Mouse (Mus musculus) forebrain, embryonic 15.5 days (tissue): ENCODE measurements around the gene Top3a. TPM values are rescaled to one million over a fixed set of nuclear protein-coding genes. Genes with fewer than 3 reads are reported as not detected.
"Not testable (repeated sequence)": the region's sequence is repeated elsewhere in the genome, so short reads cannot be mapped to it uniquely, and the experiment has no call there.

Source experiments
- ATAC-seq: fragments of 200-750 bp; cut with Nextera tagmentation; replicated peaks from 2 replicates; pipeline ENCODE4 v1.8.0; 2017; ENCODE audit warnings: mild to moderate bottlenecking, moderate TSS enrichment, moderate library complexity
- H3K27ac ChIP-seq: fragments of 300-500 bp; sonication (generic); replicated peaks from 2 replicates; pipeline ENCODE4 v1.5.1; 2015; ENCODE audit warnings: mild to moderate bottlenecking, inconsistent platforms
- H3K27me3 ChIP-seq: fragments of 300-500 bp; sonication (generic); 2 replicates; pipeline ENCODE4 v1.6.1; 2015; ENCODE audit warnings: inconsistent platforms
- H3K36me3 ChIP-seq: fragments of 300-500 bp; sonication (generic); 2 replicates; pipeline ENCODE4 v1.6.1; 2015; ENCODE audit warnings: mild to moderate bottlenecking, inconsistent platforms
- H3K4me1 ChIP-seq: fragments of 300-500 bp; sonication (generic); 2 replicates; pipeline ENCODE4 v1.6.1; 2015; ENCODE audit warnings: inconsistent platforms
- H3K4me2 ChIP-seq: fragments of 300-500 bp; sonication (generic); replicated peaks from 2 replicates; pipeline ENCODE4 v1.6.1; 2015; ENCODE audit warnings: mild to moderate bottlenecking, inconsistent platforms
- H3K4me3 ChIP-seq: fragments of 300-500 bp; sonication (generic); 2 replicates; pipeline ENCODE4 v1.5.1; 2015; ENCODE audit warnings: mild to moderate bottlenecking, inconsistent platforms
- H3K9ac ChIP-seq: fragments of 300-500 bp; sonication (generic); replicated peaks from 2 replicates; pipeline ENCODE4 v1.6.1; 2015; ENCODE audit warnings: mild to moderate bottlenecking, inconsistent platforms
- H3K9me3 ChIP-seq: fragments of 300-500 bp; sonication (generic); 2 replicates; pipeline ENCODE4 v1.6.1; 2016; ENCODE audit warnings: inconsistent platforms
- WGBS: fragments of 180-500 bp; shearing (Covaris S2); methylation state at CpG from one replicate; pipeline ENCODE4 v1.1.7; 2015; ENCODE audit warnings: mixed read lengths; 5-methylcytosine and 5-hydroxymethylcytosine counted together
- polyA plus RNA-seq: library from polyadenylated mRNA; unstranded; fragments of >200 nt; fragmentation: Nextera tagmentation; extraction: Ambion mirVana; gene quantifications from 2 replicates; pipeline ENCODE4 v1.2.1, GENCODE M21; 2015

Top3a gene
- polyA plus RNA-seq, result 10.0 and 11.5 TPM in 2 replicates

DNA sequence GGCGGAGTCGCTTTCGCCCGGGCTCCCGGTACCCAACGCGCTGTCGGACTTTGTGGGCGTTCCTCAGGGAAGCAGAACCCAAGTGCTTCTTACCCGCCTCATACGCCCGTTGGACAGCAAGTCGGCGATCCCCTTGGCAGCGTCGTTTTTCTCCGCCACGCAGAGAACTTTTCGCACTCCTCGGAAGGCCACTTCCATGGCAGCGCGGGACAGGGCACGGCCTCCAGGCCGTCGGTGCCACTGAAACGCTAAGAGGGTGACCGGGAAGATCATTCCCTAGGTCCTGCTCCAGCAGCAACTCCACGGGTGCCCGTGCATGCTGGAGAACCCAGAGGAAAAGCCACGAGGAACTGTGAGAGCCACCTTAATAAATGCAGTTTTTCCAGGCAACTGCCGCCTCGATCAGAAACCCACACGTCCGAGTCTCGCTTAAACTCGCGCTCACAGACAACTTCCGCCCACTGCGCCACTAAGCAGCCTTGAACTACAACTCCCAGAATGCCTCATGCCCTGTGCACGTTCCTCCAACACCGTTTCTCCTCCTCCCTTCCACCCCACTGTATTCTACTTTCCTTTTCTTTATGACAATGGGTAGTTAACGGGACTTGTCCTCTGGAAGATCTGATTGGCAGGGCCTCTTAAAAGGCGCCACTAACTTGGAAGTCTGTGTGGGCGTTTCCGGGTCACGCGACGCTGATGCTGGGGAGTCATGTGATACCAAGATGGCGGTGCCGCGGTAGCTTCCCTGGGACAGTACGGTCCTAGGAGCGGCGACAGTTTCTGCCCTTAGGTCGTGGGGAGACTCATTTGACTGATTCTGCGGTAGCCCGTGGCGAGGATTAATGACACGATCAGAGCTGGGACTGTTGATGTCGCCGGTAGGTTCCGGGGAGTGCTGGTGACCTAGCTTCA is at the start of gene Top3a, which contains the start of gene Smcr8:
Top3a (minus strand) TSS at position 537 of the 912 bp plus-strand sequence.
Smcr8 (plus strand) TSS at position 696 of the 912 bp plus-strand sequence.
- H3K4me1 ChIP-seq, result peaks cover 66% of the 10 kb centered on the region
- peak within 1 kb of the TSS; percentile 68 for H3K4me2 ChIP-seq
- peak within 1 kb of the TSS; percentile 80 for H3K27ac ChIP-seq
- H3K9me3 ChIP-seq, result no peaks in the 10 kb centered on the region
- ATAC-seq, result peak; percentile 99
- peaks cover 4% of the 10 kb centered on the region; the same call in 1 of the 2 replicates for H3K36me3 ChIP-seq
- no peaks in the 10 kb centered on the region for H3K27me3 ChIP-seq
- under 1% methylated on average over 62 of the region's 62 CpGs for WGBS
- H3K9ac ChIP-seq, result peak within 1 kb of the TSS; percentile 83
- peak within 1 kb of the TSS; percentile 83 for H3K4me3 ChIP-seq

DNA sequence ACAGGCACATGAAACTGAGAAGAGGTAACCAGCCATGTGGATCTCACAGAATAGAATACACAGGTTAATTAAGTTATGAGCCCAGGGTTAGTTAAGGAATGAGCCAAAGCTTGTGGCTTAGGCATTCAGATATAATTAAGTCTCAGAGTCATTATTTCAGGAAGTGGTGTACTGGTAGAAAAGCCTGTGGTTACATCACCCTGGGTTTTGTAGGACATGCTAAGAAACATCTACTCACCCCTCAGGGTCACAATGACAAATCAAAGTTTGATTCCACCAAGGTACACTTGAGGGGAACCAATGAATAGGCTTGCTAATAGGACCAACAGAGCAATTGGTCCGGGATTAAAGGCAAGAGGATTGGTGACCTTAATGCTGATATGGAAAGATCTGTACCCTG is 49.5 kb upstream of the Top3a start:
- Histone ChIP-seq H3K4me1 (peaks cover 11% of the 10 kb centered on the region), H3K9me3 (no peaks in the 10 kb centered on the region), H3K4me3 (no peak overlapping the region), H3K36me3 (no peaks in the 10 kb centered on the region), H3K4me2 (no peak overlapping the region), H3K9ac (no peak overlapping the region), H3K27me3 (no peaks in the 10 kb centered on the region), H3K27ac (no peak overlapping the region)
- no peak for ATAC-seq
- 52% methylated on average over 1 of the region's 1 CpGs for WGBS

DNA sequence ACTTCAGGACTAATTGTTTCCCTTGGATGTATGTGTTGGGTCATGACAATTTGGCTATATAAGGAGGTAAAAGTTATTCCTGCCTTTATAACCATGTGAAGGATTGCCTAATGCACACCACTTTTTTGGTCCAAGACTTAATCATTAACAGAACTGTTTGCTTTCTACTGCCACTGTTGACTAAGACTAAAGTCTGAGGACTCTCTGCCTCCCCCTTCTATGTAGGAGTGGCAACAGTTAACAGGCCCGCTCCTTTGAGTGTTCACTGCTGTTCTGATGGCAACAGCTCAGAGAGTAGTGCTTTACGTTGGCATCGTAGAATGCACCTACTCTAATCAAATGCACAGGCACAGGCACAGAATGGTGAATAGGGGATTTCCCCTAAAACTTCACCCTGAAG is 48.0 kb upstream of the Top3a start:
- Histone ChIP-seq H3K27me3 (no peaks in the 10 kb centered on the region), H3K27ac (no peak overlapping the region), H3K9me3 (no peaks in the 10 kb centered on the region), H3K4me3 (no peak overlapping the region), H3K36me3 (no peaks in the 10 kb centered on the region), H3K4me2 (no peak overlapping the region), H3K9ac (no peak overlapping the region), H3K4me1 (peaks cover 2% of the 10 kb centered on the region; the same call in 1 of the 2 replicates)
- 90% methylated on average over 3 of the region's 3 CpGs for WGBS
- ATAC-seq, result no peak

DNA sequence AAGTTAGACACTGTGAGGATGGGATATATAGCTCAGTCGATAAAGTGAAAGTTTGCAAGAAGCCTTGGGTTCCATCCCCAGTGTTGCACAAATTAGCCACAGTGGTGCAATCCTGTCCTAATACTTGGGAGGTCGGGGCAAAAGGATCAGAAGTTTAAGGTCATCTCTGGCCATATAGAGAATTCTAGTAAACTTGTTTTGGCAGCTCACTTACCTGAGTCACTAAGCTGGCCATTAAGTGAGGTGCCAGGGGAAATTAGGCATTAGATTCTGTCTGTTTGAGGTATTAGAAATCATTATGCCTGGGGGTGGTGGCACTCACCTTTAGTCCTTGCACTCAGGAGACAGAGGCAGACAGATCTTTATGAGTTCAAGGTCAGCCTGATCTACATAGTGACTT is 46.6 kb upstream of the Top3a start:
- no peak overlapping the region for H3K9ac ChIP-seq
- no peak overlapping the region for H3K4me3 ChIP-seq
- H3K36me3 ChIP-seq, result no peaks in the 10 kb centered on the region
- H3K4me2 ChIP-seq, result no peak overlapping the region
- 68% methylated on average over 2 of the region's 2 CpGs for whole genome bisulfite sequencing
- ATAC-seq, result no peak
- no peak overlapping the region for H3K27ac ChIP-seq
- no peaks in the 10 kb centered on the region for H3K9me3 ChIP-seq
- H3K27me3 ChIP-seq, result no peaks in the 10 kb centered on the region
- no peaks in the 10 kb centered on the region for H3K4me1 ChIP-seq

DNA sequence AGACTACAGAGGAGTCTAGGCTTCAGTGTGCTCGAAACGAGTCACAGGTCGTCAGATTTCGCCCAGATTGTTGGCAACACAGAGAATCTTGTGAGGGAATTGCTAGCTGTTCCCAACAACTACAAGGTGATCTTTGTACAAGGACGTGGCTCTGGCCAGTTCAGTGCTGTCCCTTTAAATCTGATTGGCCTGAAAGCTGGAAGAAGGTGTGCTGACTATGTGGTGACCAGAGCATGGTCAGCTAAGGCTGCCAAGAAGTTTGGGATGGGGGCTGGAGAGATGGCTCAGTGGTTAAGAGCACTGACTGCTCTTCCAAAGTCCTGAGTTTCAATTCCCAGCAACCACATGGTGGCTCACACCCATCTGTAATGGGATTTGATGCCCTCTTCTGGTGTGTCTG is 39.2 kb upstream of the Top3a start:
- H3K27me3 ChIP-seq, result no peaks in the 10 kb centered on the region
- no peaks in the 10 kb centered on the region for H3K36me3 ChIP-seq
- no peak overlapping the region for H3K9ac ChIP-seq
- H3K27ac ChIP-seq, result no peak overlapping the region
- 76% methylated on average over 5 of the region's 5 CpGs for WGBS
- no peaks in the 10 kb centered on the region for H3K4me1 ChIP-seq
- no peaks in the 10 kb centered on the region for H3K9me3 ChIP-seq
- no peak overlapping the region for H3K4me2 ChIP-seq
- no peak for ATAC-seq
- no peak overlapping the region for H3K4me3 ChIP-seq

DNA sequence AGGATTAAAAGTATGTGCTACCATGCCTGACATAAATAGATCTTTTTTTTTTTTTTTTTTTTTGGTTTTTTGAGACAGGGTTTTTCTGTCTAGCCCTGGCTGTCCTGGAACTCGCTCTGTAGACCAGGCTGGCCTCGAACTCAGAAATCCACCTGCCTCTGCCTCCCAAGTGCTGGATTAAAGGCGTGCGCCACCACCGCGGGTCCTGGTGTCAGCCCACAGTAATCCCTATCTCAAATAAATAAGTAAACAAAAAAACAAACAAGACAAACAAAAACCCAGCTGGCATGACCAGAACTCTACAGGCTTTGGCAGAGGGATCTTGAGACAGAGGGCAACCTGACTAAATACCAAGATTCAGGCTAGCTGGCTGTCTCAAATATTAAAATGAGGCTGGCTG is 34.5 kb upstream of the Top3a start, which contains the start of gene Shmt1:
Shmt1 (minus strand) TSS at position 101 of the 400 bp plus-strand sequence.
- WGBS, result 29% methylated on average over 6 of the region's 6 CpGs
- peak within 1 kb of the TSS; percentile 29 for H3K9ac ChIP-seq
- H3K9me3 ChIP-seq, ATAC-seq, H3K27me3 ChIP-seq, H3K27ac ChIP-seq, H3K36me3 ChIP-seq: not testable (repeated sequence)
- H3K4me3 ChIP-seq, result peak within 1 kb of the TSS; percentile 48
- peaks cover 19% of the 10 kb centered on the region for H3K4me1 ChIP-seq
- peak within 1 kb of the TSS; percentile 95 for H3K4me2 ChIP-seq

DNA sequence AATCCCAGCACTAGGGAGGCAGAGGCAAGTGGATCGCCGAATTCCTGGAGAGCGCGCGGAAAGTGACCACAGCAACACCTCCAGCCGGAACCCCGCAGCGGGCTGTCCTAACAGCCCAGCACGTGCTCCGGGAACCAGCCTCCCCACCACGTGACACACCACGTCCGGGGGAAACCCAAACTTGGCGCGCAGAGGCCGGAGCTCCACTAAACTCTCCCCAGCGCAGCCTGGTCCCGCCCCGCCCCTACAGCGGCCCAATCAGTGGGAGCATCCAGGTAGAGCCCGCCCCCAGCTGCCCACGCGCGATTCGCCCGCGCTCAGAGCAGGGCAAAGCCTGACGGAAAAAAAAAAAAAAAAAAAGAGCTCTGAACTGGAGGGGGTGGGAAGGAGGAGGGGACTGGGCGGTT is 33.9 kb upstream of the Top3a start:
- H3K9ac ChIP-seq, result peak overlapping the region; percentile 29
- H3K4me1 ChIP-seq, result peaks cover 19% of the 10 kb centered on the region
- no peak overlapping the region for H3K27ac ChIP-seq
- peak; percentile 99 for ATAC-seq
- H3K4me3 ChIP-seq, result peak overlapping the region; percentile 48
- H3K36me3 ChIP-seq, result no peaks in the 10 kb centered on the region
- under 1% methylated on average over 29 of the region's 29 CpGs for WGBS
- H3K4me2 ChIP-seq, result peak overlapping the region; percentile 95
- no peaks in the 10 kb centered on the region for H3K9me3 ChIP-seq
- no peaks in the 10 kb centered on the region for H3K27me3 ChIP-seq

DNA sequence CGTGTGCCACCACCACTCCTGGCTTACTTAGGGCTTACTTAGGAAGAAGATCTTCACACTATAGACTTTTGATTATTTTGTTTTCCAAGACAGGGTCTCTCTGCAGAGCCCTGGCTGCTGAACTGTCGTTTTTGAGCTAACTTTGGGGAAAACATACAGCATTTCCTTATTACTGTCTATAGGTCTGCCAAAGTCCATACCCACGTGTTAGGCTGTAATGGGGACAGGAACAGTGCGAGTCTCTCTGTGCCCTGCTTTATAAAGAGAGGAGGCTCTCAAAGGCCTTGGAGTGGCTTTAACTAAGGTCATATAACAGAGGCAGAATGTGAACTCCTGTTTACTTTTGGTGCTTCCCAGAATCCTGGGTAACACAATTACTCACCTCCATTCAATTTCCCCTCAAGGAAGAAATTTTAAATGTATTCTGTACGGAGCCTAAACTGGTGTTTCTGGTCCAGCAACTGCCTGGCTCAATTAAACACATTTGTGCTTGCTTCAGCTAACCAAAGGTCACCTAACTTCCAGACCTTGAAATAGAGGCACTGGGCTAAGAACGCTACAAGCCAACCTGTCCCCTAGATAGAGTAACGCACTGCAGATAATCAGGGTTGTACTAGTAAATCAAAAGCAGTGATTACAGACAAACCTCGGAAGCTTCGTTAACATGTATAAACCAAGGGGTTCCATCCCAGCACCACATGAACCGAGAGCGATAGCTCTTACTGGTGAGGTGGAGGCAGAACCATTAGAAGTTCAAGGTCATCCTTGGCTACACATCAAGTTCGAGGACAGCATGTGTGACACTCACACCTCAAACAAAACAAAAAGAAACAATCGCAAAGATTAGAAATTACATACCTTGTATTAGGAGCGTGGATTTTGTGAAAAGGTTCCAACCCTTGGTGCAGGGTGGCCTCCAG is 33.1 kb upstream of the Top3a start:
- peak overlapping the region; percentile 29 for H3K9ac ChIP-seq
- no peaks in the 10 kb centered on the region for H3K27me3 ChIP-seq
- H3K36me3 ChIP-seq, result no peaks in the 10 kb centered on the region
- no peak for ATAC-seq
- no peak overlapping the region for H3K27ac ChIP-seq
- H3K4me3 ChIP-seq, result peak overlapping the region; percentile 48
- peaks cover 19% of the 10 kb centered on the region for H3K4me1 ChIP-seq
- WGBS, result 12% methylated on average over 14 of the region's 14 CpGs
- H3K4me2 ChIP-seq, result peak overlapping the region; percentile 95
- no peaks in the 10 kb centered on the region for H3K9me3 ChIP-seq

DNA sequence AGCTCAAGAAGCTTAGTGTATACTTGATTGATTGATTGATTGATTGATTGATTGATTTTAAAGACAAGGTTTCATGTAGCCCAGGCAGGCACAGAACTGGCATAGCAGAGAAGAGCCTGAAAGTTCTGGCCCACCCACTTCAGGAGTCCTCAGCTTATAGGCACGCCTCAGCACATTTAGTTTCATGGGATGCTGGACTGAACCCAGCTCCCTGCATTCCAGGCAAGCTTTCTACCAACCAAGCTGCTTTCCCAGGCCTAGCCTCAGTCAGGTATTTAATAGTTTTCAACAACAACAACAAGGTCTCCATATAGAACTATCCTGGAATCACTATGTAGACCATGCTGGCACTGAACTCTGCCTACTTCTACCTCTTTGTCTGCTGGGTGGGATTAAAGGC is 32.4 kb upstream of the Top3a start:
- H3K4me3 ChIP-seq, result peak overlapping the region; percentile 48; the same call in 1 of the 2 replicates
- peak overlapping the region; percentile 95; the same call in 1 of the 2 replicates for H3K4me2 ChIP-seq
- no peak overlapping the region for H3K9ac ChIP-seq
- no peak overlapping the region for H3K27ac ChIP-seq
- no peaks in the 10 kb centered on the region for H3K27me3 ChIP-seq
- H3K36me3 ChIP-seq, result no peaks in the 10 kb centered on the region
- 64% methylated on average over 1 of the region's 1 CpGs for WGBS
- no peaks in the 10 kb centered on the region for H3K9me3 ChIP-seq
- peaks cover 19% of the 10 kb centered on the region for H3K4me1 ChIP-seq
- no peak for ATAC-seq

DNA sequence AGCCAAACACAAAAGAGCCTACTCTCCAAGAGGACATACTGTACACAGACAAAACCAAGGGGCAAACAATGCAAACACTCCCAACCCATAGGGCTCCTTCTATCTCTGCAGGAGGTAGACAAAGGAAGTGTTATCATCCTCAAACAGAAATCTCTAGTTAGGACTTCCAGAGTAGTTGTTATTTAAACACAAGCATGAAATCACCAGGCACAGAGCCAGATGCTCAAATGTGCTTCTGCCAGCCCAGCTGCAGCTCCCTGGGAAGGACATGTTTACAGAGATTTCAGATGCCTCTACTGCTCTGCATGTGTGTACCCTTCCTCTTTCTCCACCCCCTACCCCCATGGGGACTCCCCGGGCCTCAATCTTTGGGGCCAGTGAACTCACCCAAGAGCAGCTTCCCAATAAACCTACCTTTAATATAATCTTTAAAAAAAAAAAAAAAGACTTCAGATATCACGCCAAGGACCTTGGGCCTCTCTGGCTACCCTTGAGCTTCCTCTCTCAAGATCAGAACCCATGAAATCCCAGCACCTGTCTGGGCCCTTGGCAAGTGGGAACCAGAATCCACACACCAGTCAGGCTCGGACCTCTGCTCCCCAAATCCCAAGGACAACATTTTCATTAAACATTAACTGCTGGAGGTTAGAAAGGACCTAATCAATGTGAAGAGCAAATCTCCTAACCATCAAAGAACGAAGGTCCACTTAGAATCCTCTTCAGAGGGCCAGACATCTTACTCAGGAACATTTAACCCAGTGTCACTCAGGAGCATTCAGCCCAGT is 31.3 kb upstream of the Top3a start:
- Histone ChIP-seq H3K4me3 (no peak overlapping the region), H3K4me2 (no peak overlapping the region), H3K4me1 (peaks cover 19% of the 10 kb centered on the region), H3K9me3 (no peaks in the 10 kb centered on the region), H3K36me3 (no peaks in the 10 kb centered on the region), H3K27me3 (no peaks in the 10 kb centered on the region), H3K27ac (no peak overlapping the region; the same call in 1 of the 2 replicates), H3K9ac (no peak overlapping the region)
- 75% methylated on average over 4 of the region's 4 CpGs for WGBS
- ATAC-seq, result no peak

DNA sequence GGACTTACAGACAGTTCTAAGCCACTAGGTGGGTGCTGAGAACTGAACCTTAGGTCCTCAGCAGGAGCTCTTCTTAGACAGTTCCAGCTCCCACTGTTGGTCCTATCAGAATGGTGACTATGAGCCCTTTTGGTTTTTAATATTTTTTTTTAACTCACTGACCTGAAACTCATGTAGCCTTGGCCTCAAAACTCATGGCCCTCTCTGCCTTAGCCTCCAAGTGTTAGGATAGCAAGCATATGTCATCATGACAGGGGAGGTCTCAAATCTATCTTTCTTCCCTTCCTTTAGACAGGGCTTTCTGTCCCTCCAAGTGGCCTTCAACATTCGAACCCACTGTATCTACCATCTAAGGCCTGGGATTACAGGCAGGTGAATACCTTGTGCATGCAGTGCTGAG is 23.7 kb upstream of the Top3a start:
- ATAC-seq, result no peak
- H3K4me1 ChIP-seq, result no peaks in the 10 kb centered on the region
- WGBS, result 92% methylated on average over 1 of the region's 1 CpGs
- no peaks in the 10 kb centered on the region for H3K9me3 ChIP-seq
- no peak overlapping the region for H3K4me2 ChIP-seq
- no peak overlapping the region for H3K9ac ChIP-seq
- H3K27me3 ChIP-seq, result no peaks in the 10 kb centered on the region
- no peak overlapping the region for H3K27ac ChIP-seq
- H3K36me3 ChIP-seq, result no peaks in the 10 kb centered on the region
- H3K4me3 ChIP-seq, result no peak overlapping the region
